Mouse (Mus musculus): Measurements from ENCODE around the gene Nek4. TPM values are rescaled to one million over a fixed set of nuclear protein-coding genes. Genes with fewer than 3 reads are reported as not detected.

The Nek4 gene
- polyA plus RNA-seq (2016; fragmentation: Nextera tagmentation; extraction: Ambion mirVana), result 22.9 and 23.2 TPM in 2 replicates

DNA sequence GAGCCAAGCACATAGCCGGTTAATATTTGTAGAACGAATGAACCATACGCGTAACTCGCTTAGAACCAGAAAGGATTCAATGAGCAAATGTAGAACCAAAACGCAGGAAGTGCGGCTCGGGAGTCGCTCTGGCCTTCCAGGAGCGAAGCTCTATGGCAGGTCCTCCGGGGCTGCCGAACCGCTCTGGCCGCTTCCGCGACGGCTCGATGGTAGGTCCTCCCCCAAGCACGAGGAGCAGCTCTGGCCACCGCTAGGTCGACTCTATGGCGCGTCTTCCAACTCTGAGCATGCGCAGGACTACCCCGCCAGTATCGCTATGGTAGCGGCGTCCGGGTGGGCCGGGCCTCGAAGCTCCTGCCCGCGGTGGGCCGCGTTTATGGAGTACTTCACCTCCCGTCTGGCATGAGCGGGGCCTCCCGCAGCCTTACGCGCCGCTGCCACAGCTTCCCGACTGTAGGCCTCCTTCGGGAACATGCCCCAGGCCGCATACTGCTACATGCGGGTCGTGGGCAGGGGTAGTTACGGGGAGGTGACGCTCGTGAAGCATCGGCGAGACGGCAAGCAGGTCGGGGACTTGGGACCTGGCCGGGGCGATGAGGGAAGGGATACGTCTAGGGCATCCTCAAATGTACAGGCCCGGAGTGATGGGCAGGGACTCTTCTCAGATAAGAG, at the start of gene Nek4:
Gene Nek4 (plus strand): TSS at position 224 of the 672 bp plus-strand sequence.
- Histone ChIP-seq H3K4me2 (peak within 1 kb of the TSS; percentile 76), H3K36me3 (replicated peaks) (0 out of 2 replicates have a peak, but pooled peaks cover 4% of the 10 kb centered on the region), H3K9ac (peak within 1 kb of the TSS; percentile 92), H3K27ac (peak within 1 kb of the TSS; percentile 66; the same call in 1 of the 2 replicates), H3K4me3 (replicated peaks) (peak within 1 kb of the TSS; percentile 78), H3K27me3 (0 out of 2 replicates have a peak, but pooled peaks cover 5% of the 10 kb centered on the region), H3K4me1 (peaks cover 9% of the 10 kb centered on the region), H3K9me3 (no peaks in the 10 kb centered on the region)
- ATAC-seq (ENCODE audit: low FRiP score), result peak; percentile 99
- WGBS, result under 1% methylated on average over 57 of the region's 57 CpGs

DNA sequence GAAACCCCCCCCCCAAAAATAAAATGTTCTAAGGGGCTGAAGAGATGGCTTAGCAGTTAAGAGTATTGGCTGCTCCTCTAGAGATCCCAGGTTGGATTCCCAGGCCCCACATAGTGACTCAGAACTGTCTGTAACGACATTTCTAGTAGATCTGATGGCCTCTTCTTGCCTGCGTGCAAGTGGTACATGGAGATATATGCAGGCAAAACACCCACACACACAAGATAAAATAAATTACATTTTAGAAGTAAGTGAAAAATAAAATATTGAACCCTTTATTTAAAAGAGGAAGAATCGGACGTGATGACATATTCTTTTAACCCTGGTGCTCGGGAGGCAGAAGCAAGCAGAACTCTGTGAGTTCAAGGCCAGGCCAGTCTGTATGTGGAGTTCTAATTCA, 48.5 kb upstream of the Nek4 start:
- H3K36me3 ChIP-seq (replicated peaks), result no peaks in the 10 kb centered on the region
- no peak overlapping the region for H3K4me2 ChIP-seq
- H3K4me1 ChIP-seq, result peaks cover 5% of the 10 kb centered on the region; the same call in 1 of the 2 replicates
- H3K9ac ChIP-seq, result no peak overlapping the region
- H3K4me3 ChIP-seq (replicated peaks), result no peak overlapping the region
- H3K27ac ChIP-seq, result no peak overlapping the region
- WGBS, result 94% methylated on average over 5 of the region's 5 CpGs
- H3K9me3 ChIP-seq, result no peaks in the 10 kb centered on the region
- H3K27me3 ChIP-seq, result 0 out of 2 replicates have a peak, but pooled peaks cover 3% of the 10 kb centered on the region
- ATAC-seq (ENCODE audit: low FRiP score), result no peak

DNA sequence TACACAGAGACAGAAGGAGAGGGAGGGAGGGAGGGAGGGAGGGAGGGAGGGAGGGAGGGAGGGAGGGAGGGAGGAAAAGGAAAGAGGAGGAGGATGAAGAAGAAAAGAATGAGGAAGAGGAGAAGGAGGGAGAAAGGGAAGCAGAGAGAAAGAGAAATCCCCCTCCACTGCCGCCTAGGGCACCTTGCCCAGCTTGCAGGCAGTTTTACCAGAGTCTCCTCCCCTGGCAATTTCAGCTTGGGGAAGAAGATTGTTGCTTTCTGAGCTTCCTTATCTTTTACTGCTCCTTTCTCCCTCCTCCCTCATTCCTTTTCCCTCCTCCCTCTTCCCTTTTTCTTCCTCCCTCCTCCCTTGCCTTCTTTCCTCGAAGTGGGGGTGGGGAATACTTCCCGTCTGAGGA, 48.1 kb upstream of the Nek4 start:
- no peak for ATAC-seq (ENCODE audit: low FRiP score)

GRCm38 (mm10) chr14:30904307-30904706, 46.9 kb upstream of the Nek4 start:
- no peaks in the 10 kb centered on the region for H3K9me3 ChIP-seq
- no peak for ATAC-seq (ENCODE audit: low FRiP score)
- H3K4me3 ChIP-seq (replicated peaks), result no peak overlapping the region
- 0 out of 2 replicates have a peak, but pooled peaks cover 3% of the 10 kb centered on the region for H3K27me3 ChIP-seq
- no peak overlapping the region for H3K4me2 ChIP-seq
- H3K9ac ChIP-seq, result no peak overlapping the region
- H3K27ac ChIP-seq, result no peak overlapping the region
- H3K4me1 ChIP-seq, result peaks cover 5% of the 10 kb centered on the region; the same call in 1 of the 2 replicates
- no peaks in the 10 kb centered on the region for H3K36me3 ChIP-seq (replicated peaks)
- WGBS, result 90% methylated on average over 8 of the region's 8 CpGs

More for the DNA sequence above, 48.1 kb upstream of the Nek4 start:
- H3K4me3 ChIP-seq (replicated peaks), result no peak overlapping the region
- no peak overlapping the region for H3K4me2 ChIP-seq
- H3K4me1 ChIP-seq, result peaks cover 5% of the 10 kb centered on the region; the same call in 1 of the 2 replicates
- WGBS, result 75% methylated on average over 3 of the region's 3 CpGs
- no peak overlapping the region for H3K27ac ChIP-seq
- 0 out of 2 replicates have a peak, but pooled peaks cover 3% of the 10 kb centered on the region for H3K27me3 ChIP-seq
- no peaks in the 10 kb centered on the region for H3K9me3 ChIP-seq
- no peaks in the 10 kb centered on the region for H3K36me3 ChIP-seq (replicated peaks)
- no peak overlapping the region for H3K9ac ChIP-seq

DNA sequence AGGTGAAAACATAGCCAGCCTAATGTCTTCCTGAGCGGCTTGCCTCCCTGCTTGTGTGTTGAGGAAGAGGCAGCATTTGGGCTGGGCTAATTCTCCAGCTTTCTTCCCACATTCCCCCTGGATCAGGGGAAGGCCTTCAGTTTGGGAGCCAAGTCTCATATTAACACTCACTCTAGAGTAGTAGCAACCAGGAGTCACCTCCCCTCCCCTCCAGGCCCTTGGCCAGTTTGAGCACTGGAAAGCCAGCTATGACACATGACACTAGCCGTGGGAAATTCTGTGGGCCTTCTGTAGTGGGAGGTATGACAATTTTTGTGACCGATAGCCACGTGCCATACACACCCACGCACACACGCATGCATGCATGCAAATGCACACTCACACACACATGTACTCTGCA, 45.2 kb upstream of the Nek4 start:
- no peaks in the 10 kb centered on the region for H3K9me3 ChIP-seq
- ATAC-seq (ENCODE audit: low FRiP score), result no peak
- 88% methylated on average over 6 of the region's 6 CpGs for WGBS

GRCm38 (mm10) chr14:30907814-30908265, 43.3 kb upstream of the Nek4 start:
- Histone ChIP-seq H3K4me3 (replicated peaks) (no peak overlapping the region), H3K27me3 (0 out of 2 replicates have a peak, but pooled peaks cover 3% of the 10 kb centered on the region), H3K9ac (no peak overlapping the region), H3K4me2 (no peak overlapping the region), H3K9me3 (no peaks in the 10 kb centered on the region), H3K27ac (no peak overlapping the region), H3K36me3 (replicated peaks) (no peaks in the 10 kb centered on the region), H3K4me1 (no peaks in the 10 kb centered on the region)
- whole genome bisulfite sequencing, result 85% methylated on average over 3 of the region's 3 CpGs
- no peak for ATAC-seq (ENCODE audit: low FRiP score)

More for the DNA sequence above, 45.2 kb upstream of the Nek4 start:
- Histone ChIP-seq H3K9ac (no peak overlapping the region), H3K4me2 (no peak overlapping the region), H3K4me1 (no peaks in the 10 kb centered on the region), H3K27me3 (0 out of 2 replicates have a peak, but pooled peaks cover 3% of the 10 kb centered on the region), H3K27ac (no peak overlapping the region), H3K4me3 (replicated peaks) (no peak overlapping the region), H3K36me3 (replicated peaks) (no peaks in the 10 kb centered on the region)

DNA sequence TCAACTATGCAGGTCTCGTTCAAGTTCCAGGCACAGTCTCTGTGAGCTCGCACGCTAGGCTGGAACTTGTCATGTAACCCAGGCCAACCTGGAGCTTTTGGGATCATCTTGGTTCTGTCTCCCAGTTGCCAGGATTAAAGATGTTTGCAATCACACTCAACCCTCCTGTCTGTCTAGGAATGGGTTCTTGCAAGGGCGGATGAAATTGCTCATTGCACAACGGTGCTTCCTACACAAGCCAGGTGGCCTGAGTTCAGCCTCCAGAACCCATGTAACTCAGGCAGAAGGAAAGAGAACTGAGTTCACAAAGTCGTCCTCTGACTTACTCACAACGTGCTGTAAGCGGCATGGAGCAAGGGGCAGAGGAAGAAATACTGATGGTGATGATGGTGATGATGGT, 40.0 kb upstream of the Nek4 start:
- no peak overlapping the region for H3K27ac ChIP-seq

DNA sequence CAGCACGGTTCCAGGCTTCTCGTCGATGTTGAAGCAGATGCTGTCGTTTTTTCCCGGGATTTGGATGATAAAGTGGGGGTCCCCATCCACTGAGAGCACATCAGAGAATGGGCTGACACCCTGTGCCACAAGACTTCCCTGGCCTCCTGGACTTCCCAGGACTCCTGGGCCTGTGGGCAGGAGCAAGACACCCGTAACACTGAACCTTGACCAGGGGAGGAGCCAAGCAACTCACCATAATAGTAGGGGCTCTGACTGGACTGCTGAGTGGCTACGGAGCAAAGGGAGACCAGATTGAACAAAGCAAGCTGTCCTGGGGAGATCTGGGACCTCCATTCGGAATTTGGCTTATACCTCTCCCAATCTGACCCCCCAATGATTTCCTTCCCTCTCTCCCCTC, 38.5 kb upstream of the Nek4 start:
- no peaks in the 10 kb centered on the region for H3K9me3 ChIP-seq
- WGBS, result 82% methylated on average over 8 of the region's 8 CpGs
- H3K4me1 ChIP-seq, result no peaks in the 10 kb centered on the region
- H3K9ac ChIP-seq, result no peak overlapping the region
- no peaks in the 10 kb centered on the region for H3K36me3 ChIP-seq (replicated peaks)
- no peak overlapping the region for H3K4me2 ChIP-seq
- H3K27ac ChIP-seq, result no peak overlapping the region
- no peak for ATAC-seq (ENCODE audit: low FRiP score)
- no peak overlapping the region for H3K4me3 ChIP-seq (replicated peaks)
- H3K27me3 ChIP-seq, result no peaks in the 10 kb centered on the region

More for the DNA sequence above, 40.0 kb upstream of the Nek4 start:
- H3K36me3 ChIP-seq (replicated peaks), result no peaks in the 10 kb centered on the region
- no peaks in the 10 kb centered on the region for H3K9me3 ChIP-seq
- no peak for ATAC-seq (ENCODE audit: low FRiP score)
- H3K27me3 ChIP-seq, result no peaks in the 10 kb centered on the region
- H3K9ac ChIP-seq, result no peak overlapping the region
- H3K4me2 ChIP-seq, result no peak overlapping the region
- no peaks in the 10 kb centered on the region for H3K4me1 ChIP-seq
- no peak overlapping the region for H3K4me3 ChIP-seq (replicated peaks)
- 96% methylated on average over 8 of the region's 8 CpGs for WGBS

GRCm38 (mm10) chr14:30913404-30913803, 37.8 kb upstream of the Nek4 start:
- ATAC-seq (ENCODE audit: low FRiP score), result no peak
- Histone ChIP-seq H3K4me2 (no peak overlapping the region), H3K27ac (no peak overlapping the region), H3K4me3 (replicated peaks) (no peak overlapping the region), H3K27me3 (no peaks in the 10 kb centered on the region), H3K4me1 (no peaks in the 10 kb centered on the region), H3K9me3 (no peaks in the 10 kb centered on the region), H3K36me3 (replicated peaks) (no peaks in the 10 kb centered on the region), H3K9ac (no peak overlapping the region)
- 83% methylated on average over 5 of the region's 5 CpGs for WGBS

- H3K9ac ChIP-seq, result no peak overlapping the region
- H3K27ac ChIP-seq, result no peak overlapping the region
- H3K27me3 ChIP-seq, result no peaks in the 10 kb centered on the region
- no peaks in the 10 kb centered on the region for H3K9me3 ChIP-seq
- no peaks in the 10 kb centered on the region for H3K4me1 ChIP-seq
- no peak for ATAC-seq (ENCODE audit: low FRiP score)
- no peak overlapping the region for H3K4me2 ChIP-seq
- 95% methylated on average over 1 of the region's 1 CpGs for WGBS
- H3K4me3 ChIP-seq (replicated peaks), result no peak overlapping the region
- H3K36me3 ChIP-seq (replicated peaks), result no peaks in the 10 kb centered on the region
Observed at GRCm38 (mm10) chr14:30916516-30916915, 34.7 kb upstream of the Nek4 start.

DNA sequence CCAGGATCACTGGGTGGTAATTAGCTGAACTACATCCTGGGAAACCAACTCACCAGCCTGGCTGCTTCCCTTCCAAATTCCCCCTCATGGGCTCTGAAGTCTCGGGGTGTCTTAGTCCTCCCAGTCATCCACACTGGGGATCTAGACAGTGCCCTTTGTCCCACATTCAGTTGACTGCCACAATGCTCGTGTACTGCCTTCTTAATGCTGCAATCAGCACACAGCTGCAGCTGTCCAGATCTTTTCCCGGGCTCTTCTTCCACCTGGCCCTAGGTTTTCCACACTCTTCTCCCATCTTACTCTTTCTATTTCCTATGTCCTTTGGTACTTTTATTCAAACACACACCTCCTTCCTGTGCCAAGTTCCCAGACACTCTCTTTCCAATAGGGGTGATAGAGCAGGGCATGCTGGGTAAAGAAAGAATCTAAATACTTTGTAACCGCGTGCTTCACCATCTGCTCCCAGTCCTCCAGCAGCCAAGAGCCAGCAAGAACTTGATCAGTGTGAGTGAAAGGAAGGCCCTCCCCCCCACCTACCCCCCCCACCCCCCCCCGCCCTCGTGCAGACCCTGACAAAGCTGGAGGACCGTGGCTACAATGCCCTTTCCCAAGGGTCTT, 29.0 kb upstream of the Nek4 start:
- peaks cover 7% of the 10 kb centered on the region; the same call in 1 of the 2 replicates for H3K4me1 ChIP-seq

DNA sequence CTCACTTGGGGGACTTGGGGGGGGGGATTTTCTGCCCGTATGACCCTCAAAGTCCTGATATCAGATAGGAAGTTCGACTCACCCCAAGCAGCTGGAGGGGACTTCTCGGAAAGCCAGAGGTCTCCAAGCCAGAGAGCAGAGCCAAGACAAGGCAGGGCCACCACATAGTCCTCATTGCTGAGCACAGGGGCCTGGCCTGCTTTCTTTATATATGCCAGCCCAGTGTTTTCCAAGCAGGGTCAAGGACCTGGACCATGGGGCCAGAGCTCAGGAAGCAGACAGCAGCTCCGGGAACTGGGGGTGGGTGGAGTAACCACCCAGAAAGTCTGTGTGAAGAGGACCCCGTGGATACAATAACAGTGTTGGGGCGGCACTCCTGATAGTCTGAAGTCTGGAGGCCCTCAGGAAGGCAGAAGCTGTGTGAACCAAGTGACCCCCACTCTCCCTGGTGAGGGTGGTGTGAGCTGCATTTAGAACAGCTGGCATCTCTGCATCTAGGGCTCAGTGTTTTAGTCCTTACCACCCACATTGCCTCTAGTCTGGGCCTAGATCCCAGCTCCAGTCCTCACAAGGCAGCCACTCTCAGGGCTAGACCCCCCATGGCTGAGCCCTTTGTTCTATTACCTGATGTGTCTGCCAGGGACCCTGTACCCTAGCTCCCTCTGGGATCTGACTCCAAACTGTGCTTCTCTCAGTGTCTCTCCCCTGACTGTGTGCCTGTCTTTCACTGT, 27.6 kb upstream of the Nek4 start, which contains the start of gene Itih3:
Gene Itih3 (minus strand): TSS at position 386 of the 731 bp plus-strand sequence.
- WGBS, result 84% methylated on average over 6 of the region's 6 CpGs
- Histone ChIP-seq H3K27ac (no peak within 1 kb of the TSS), H3K9me3 (no peaks in the 10 kb centered on the region), H3K4me2 (no peak within 1 kb of the TSS), H3K4me3 (replicated peaks) (no peak within 1 kb of the TSS), H3K4me1 (peaks cover 7% of the 10 kb centered on the region; the same call in 1 of the 2 replicates), H3K27me3 (no peaks in the 10 kb centered on the region), H3K36me3 (replicated peaks) (no peaks in the 10 kb centered on the region), H3K9ac (no peak within 1 kb of the TSS)
- ATAC-seq (ENCODE audit: low FRiP score), result no peak

More for the DNA sequence above, 29.0 kb upstream of the Nek4 start:
- 69% methylated on average over 8 of the region's 8 CpGs for WGBS
- Histone ChIP-seq H3K36me3 (replicated peaks) (no peaks in the 10 kb centered on the region), H3K27me3 (no peaks in the 10 kb centered on the region), H3K27ac (no peak overlapping the region), H3K4me2 (no peak overlapping the region), H3K9me3 (no peaks in the 10 kb centered on the region), H3K4me3 (replicated peaks) (no peak overlapping the region), H3K9ac (no peak overlapping the region)
- no peak for ATAC-seq (ENCODE audit: low FRiP score)
